Mouse (Mus musculus): ENCODE measurements around the gene Sema3a.

DNA sequence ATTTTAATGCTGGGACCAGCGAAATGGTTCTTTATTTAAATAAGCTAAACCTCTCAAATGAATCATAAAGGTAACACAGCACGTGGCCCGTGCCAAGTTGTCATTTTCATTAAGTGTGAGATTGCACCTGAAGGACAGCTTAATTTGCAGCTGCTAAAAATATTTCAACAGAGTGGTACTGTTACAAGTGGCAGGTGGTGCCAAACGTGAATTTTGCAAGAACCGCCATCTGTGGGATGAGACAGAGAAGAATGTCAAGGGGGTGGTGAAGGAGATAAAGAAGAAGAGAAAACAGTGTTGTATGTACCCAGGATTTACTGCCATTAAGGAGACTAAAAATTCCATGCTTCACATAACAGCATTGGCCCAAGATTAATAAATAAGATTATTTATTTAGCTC, 423.9 kb downstream of the Sema3a start:
- TF ChIP-seq CTCF (IDR thresholded peaks at IDR 0.05; ENCODE audit: low read depth, low read length) (no peak), POLR2A (IDR thresholded peaks at IDR 0.05; ENCODE audit: insufficient read depth, low read length) (no peak)

Data from ES-Bruce4 (cell line).